Mouse (Mus musculus): ENCODE results near the gene Fam193a.

DNA sequence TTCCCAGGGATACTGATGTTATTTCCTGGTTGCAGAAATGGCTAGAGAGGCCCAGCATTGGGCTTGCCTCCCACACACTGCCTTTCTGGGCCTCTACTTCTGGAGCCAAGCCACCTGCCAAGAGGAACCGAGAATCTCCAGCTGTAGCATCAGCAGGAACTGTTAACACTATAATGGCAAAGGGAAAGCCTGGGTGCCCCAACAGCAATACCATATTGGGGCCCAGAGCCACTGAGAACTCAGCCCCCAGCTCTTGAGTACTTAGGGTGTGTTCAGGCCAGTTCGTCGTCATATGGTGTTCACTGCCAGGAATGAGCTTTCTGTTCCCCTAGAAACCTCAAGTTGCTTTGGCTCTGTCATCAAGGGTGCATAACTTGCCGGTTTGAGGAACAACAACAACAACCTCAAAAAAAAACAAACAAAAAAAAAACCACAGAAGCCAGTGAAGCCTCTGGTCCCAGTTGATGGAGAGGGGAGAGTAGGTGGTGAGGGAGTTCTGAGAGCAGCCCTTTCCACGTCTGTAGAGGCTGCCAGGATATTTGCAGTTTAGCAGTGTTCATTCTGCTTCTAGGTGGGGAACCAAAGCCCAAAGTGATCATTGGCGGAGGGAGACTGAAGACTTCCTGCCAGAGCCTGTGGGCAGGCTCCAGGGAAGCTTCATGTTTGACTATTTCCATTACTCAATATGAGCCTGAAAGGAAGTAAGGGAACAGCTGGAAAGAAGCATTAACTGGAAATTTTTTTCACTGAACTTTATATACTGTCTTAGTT is 117.8 kb downstream of the Fam193a start:
- TF ChIP-seq POLR2A (IDR thresholded peaks at IDR 0.05; ENCODE audit: low read depth, low read length) (no peak), CTCF (IDR thresholded peaks at IDR 0.05; ENCODE audit: extremely low read depth, insufficient read depth, insufficient read length, insufficient replicate concordance) (no peak)

All from spleen, adult 2 months (tissue).